Mouse (Mus musculus) forebrain, embryonic 15.5 days (tissue): ENCODE measurements around the gene Cd9. TPM values are rescaled to one million over a fixed set of nuclear protein-coding genes. Genes with fewer than 3 reads are reported as not detected.

Experiments
- ATAC-seq: fragments of 200-750 bp; cut with Nextera tagmentation; replicated peaks from 2 replicates; pipeline ENCODE4 v1.8.0; 2017; ENCODE audit warnings: mild to moderate bottlenecking, moderate TSS enrichment, moderate library complexity
- H3K27ac ChIP-seq: fragments of 300-500 bp; sonication (generic); replicated peaks from 2 replicates; pipeline ENCODE4 v1.5.1; 2015; ENCODE audit warnings: mild to moderate bottlenecking, inconsistent platforms
- H3K27me3 ChIP-seq: fragments of 300-500 bp; sonication (generic); 2 replicates; pipeline ENCODE4 v1.6.1; 2015; ENCODE audit warnings: inconsistent platforms
- H3K36me3 ChIP-seq: fragments of 300-500 bp; sonication (generic); 2 replicates; pipeline ENCODE4 v1.6.1; 2015; ENCODE audit warnings: mild to moderate bottlenecking, inconsistent platforms
- H3K4me1 ChIP-seq: fragments of 300-500 bp; sonication (generic); 2 replicates; pipeline ENCODE4 v1.6.1; 2015; ENCODE audit warnings: inconsistent platforms
- H3K4me2 ChIP-seq: fragments of 300-500 bp; sonication (generic); replicated peaks from 2 replicates; pipeline ENCODE4 v1.6.1; 2015; ENCODE audit warnings: mild to moderate bottlenecking, inconsistent platforms
- H3K4me3 ChIP-seq: fragments of 300-500 bp; sonication (generic); 2 replicates; pipeline ENCODE4 v1.5.1; 2015; ENCODE audit warnings: mild to moderate bottlenecking, inconsistent platforms
- H3K9ac ChIP-seq: fragments of 300-500 bp; sonication (generic); replicated peaks from 2 replicates; pipeline ENCODE4 v1.6.1; 2015; ENCODE audit warnings: mild to moderate bottlenecking, inconsistent platforms
- H3K9me3 ChIP-seq: fragments of 300-500 bp; sonication (generic); 2 replicates; pipeline ENCODE4 v1.6.1; 2016; ENCODE audit warnings: inconsistent platforms
- WGBS: fragments of 180-500 bp; shearing (Covaris S2); methylation state at CpG from one replicate; pipeline ENCODE4 v1.1.7; 2015; ENCODE audit warnings: mixed read lengths; 5-methylcytosine and 5-hydroxymethylcytosine counted together
- polyA plus RNA-seq: library from polyadenylated mRNA; unstranded; fragments of >200 nt; fragmentation: Nextera tagmentation; extraction: Ambion mirVana; gene quantifications from 2 replicates; pipeline ENCODE4 v1.2.1, GENCODE M21; 2015

Gene Cd9
- polyA plus RNA-seq, 1 experiment from 2014 or later, result 81.6 TPM

DNA sequence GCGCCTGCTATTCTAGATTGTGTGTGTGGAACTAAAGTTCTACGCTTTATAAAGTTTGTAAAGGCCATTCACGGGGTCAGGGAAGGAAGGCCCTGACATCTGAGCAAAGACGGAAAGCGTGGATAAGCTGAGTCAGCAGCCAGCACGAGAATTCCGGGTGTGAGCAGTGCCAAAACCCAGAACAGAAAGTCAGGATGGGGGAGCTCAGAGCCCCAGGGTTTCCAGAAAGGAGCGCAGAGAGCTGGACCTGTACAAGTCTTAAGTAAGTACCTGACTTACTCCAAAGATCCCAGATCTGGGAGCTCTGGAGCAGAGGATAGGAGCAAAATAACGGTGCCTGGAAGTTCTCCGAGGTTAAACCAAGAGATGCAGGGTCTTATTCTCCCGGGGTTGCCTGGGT lies 84.0 kb downstream of the Cd9 start:
- WGBS, result 76% methylated on average over 11 of the region's 11 CpGs
- Histone ChIP-seq H3K4me1 (no peaks in the 10 kb centered on the region), H3K36me3 (no peaks in the 10 kb centered on the region), H3K4me2 (no peak overlapping the region), H3K4me3 (no peak overlapping the region), H3K9me3 (no peaks in the 10 kb centered on the region), H3K9ac (no peak overlapping the region), H3K27ac (no peak overlapping the region), H3K27me3 (no peaks in the 10 kb centered on the region)
- ATAC-seq, result no peak

Other genes starting within 250 kb of the Cd9 start
- not detected in 2 replicates for gene Tuba3a, start 208.7 kb downstream of the Cd9 start, polyA plus RNA-seq
- 10.8 and 11.5 TPM in 2 replicates for gene Ltbr, start 180.9 kb downstream of the Cd9 start, polyA plus RNA-seq
- gene Scnn1a, start 174.1 kb downstream of the Cd9 start, polyA plus RNA-seq, result 0.20 and 0.25 TPM in 2 replicates
- 11.3 and 13.0 TPM in 2 replicates for gene Tnfrsf1a, start 145.4 kb downstream of the Cd9 start, polyA plus RNA-seq
- 0.06 and 0.10 TPM in 2 replicates for gene Plekhg6, start 114.0 kb downstream of the Cd9 start, polyA plus RNA-seq
- 6.5 and 8.4 TPM in 2 replicates for gene Vwf, start 52.0 kb upstream of the Cd9 start, polyA plus RNA-seq
- 0.13 and 0.20 TPM in 2 replicates for gene Ano2, start 195.6 kb upstream of the Cd9 start, polyA plus RNA-seq